Mouse (Mus musculus) neural tube, embryonic 14.5 days (tissue): ENCODE measurements around the gene Tsku. TPM values are rescaled to one million over a fixed set of nuclear protein-coding genes. Genes with fewer than 3 reads are reported as not detected.

ENCODE experiments used
- ATAC-seq: fragments of 200-750 bp; cut with Nextera tagmentation; 2 replicates; pipeline ENCODE4 v1.8.0; 2017; ENCODE audit warnings: low read depth, mild to moderate bottlenecking, moderate TSS enrichment, moderate library complexity
- H3K27ac ChIP-seq: fragments of 300-500 bp; sonication (generic); 2 replicates; pipeline ENCODE4 v1.5.1; 2014; ENCODE audit warnings: low read depth, mild to moderate bottlenecking, control low read depth, low read length, moderate library complexity, mixed read lengths
- H3K27me3 ChIP-seq: fragments of 300-500 bp; sonication (generic); 2 replicates; pipeline ENCODE4 v1.6.1; 2014; ENCODE audit warnings: low read length; ENCODE audit not compliant: control insufficient read depth, insufficient read depth
- H3K36me3 ChIP-seq: fragments of 300-500 bp; sonication (generic); 2 replicates; pipeline ENCODE4 v1.6.1; 2014; ENCODE audit warnings: low read length, mixed read lengths; ENCODE audit not compliant: control insufficient read depth, insufficient read depth
- H3K4me1 ChIP-seq: fragments of 300-500 bp; sonication (generic); 2 replicates; pipeline ENCODE4 v1.6.1; 2014; ENCODE audit warnings: low read length; ENCODE audit not compliant: control insufficient read depth, insufficient read depth
- H3K4me2 ChIP-seq: fragments of 300-500 bp; sonication (generic); 2 replicates; pipeline ENCODE4 v1.6.1; 2014; ENCODE audit warnings: mild to moderate bottlenecking, low read depth, low read length, control low read depth
- H3K4me3 ChIP-seq: fragments of 300-500 bp; sonication (generic); 2 replicates; pipeline ENCODE4 v1.5.1; 2014; ENCODE audit warnings: low read depth, low read length, control low read depth, mixed read lengths
- H3K9ac ChIP-seq: fragments of 300-500 bp; sonication (generic); replicated peaks from 2 replicates; pipeline ENCODE4 v1.6.1; 2014; ENCODE audit warnings: low read depth, mild to moderate bottlenecking, control low read depth, low read length, mixed read lengths
- H3K9me3 ChIP-seq: fragments of 300-500 bp; sonication (generic); 2 replicates; pipeline ENCODE4 v1.6.1; 2016; ENCODE audit warnings: low read length; ENCODE audit not compliant: control insufficient read depth
- WGBS: fragments of 180-500 bp; shearing (Covaris S2); extraction: QIAGEN DNeasy Blood & Tissue Kit; methylation state at CpG from one replicate; pipeline ENCODE4 v1.1.7; 2014; 5-methylcytosine and 5-hydroxymethylcytosine counted together
- polyA plus RNA-seq: library from polyadenylated mRNA; unstranded; fragments of >200 nt; fragmentation: Nextera tagmentation; extraction: Ambion mirVana; gene quantifications from 2 replicates; pipeline ENCODE4 v1.2.1, GENCODE M21; 2014

Tsku gene
- polyA plus RNA-seq, 1 experiment from 2014 or later = 8.7 TPM

- Histone ChIP-seq H3K36me3 (no peaks in the 10 kb centered on the region), H3K4me1 (no peaks in the 10 kb centered on the region), H3K4me3 (no peak overlapping the region), H3K27ac (no peak overlapping the region), H3K27me3 (no peaks in the 10 kb centered on the region), H3K9me3 (no peaks in the 10 kb centered on the region), H3K9ac (no peak overlapping the region), H3K4me2 (no peak overlapping the region)
- 67% methylated on average over 12 of the region's 12 CpGs for whole genome bisulfite sequencing
- peak; percentile 36; the same call in 1 of the 2 replicates for ATAC-seq
These were observed 27.9 kb upstream of the Tsku start for GRCm38 (mm10) chr7:98388881-98389501.

- 84% methylated on average over 7 of the region's 7 CpGs for WGBS
- no peak overlapping the region for H3K4me3 ChIP-seq
- no peaks in the 10 kb centered on the region for H3K36me3 ChIP-seq
- H3K9me3 ChIP-seq = no peaks in the 10 kb centered on the region
- no peak overlapping the region for H3K4me2 ChIP-seq
- no peaks in the 10 kb centered on the region for H3K4me1 ChIP-seq
- no peak overlapping the region for H3K27ac ChIP-seq
- H3K9ac ChIP-seq = no peak overlapping the region
- ATAC-seq = no peak
- no peaks in the 10 kb centered on the region for H3K27me3 ChIP-seq
These were observed 26.1 kb upstream of the Tsku start for GRCm38 (mm10) chr7:98387201-98387600.

GRCm38 (mm10) chr7:98385168-98385567 lies 24.0 kb upstream of the Tsku start:
- H3K4me2 ChIP-seq = no peak overlapping the region
- no peak overlapping the region for H3K4me3 ChIP-seq
- H3K9me3 ChIP-seq = no peaks in the 10 kb centered on the region
- H3K4me1 ChIP-seq = no peaks in the 10 kb centered on the region
- H3K27me3 ChIP-seq = no peaks in the 10 kb centered on the region
- no peak for ATAC-seq
- no peak overlapping the region for H3K27ac ChIP-seq
- no peak overlapping the region for H3K9ac ChIP-seq
- 81% methylated on average over 1 of the region's 1 CpGs for WGBS
- H3K36me3 ChIP-seq = no peaks in the 10 kb centered on the region

- Histone ChIP-seq H3K4me1 (no peaks in the 10 kb centered on the region), H3K4me2 (no peak overlapping the region), H3K9ac (no peak overlapping the region), H3K27me3 (no peaks in the 10 kb centered on the region), H3K9me3 (no peaks in the 10 kb centered on the region), H3K27ac (no peak overlapping the region), H3K4me3 (no peak overlapping the region), H3K36me3 (no peaks in the 10 kb centered on the region)
- 66% methylated on average over 4 of the region's 4 CpGs for WGBS
- no peak for ATAC-seq
These were observed 22.2 kb upstream of the Tsku start for GRCm38 (mm10) chr7:98383337-98383736.

DNA sequence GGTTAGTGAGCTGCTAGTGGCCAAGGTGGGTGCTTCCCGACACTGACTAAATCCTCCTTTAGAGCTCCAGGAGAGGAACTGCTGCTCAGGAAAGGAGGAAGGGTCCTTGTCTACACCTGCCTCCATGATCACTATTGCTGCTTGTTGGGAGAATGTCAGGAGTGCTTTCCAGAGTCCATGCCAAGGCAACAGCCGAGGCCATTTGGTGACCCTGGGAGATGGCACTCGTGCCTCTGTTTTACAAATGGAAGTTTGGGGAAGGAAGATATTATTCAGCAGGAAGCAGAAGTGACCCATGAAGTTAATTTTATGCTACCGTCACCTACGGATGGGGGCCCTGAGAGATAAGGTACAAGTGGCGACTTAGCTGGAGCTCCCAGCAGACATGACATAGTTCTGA lies 21.7 kb upstream of the Tsku start:
- ATAC-seq = no peak
- no peak overlapping the region for H3K4me2 ChIP-seq
- H3K36me3 ChIP-seq = no peaks in the 10 kb centered on the region
- no peak overlapping the region for H3K27ac ChIP-seq
- WGBS = 93% methylated on average over 6 of the region's 6 CpGs
- H3K4me1 ChIP-seq = no peaks in the 10 kb centered on the region
- H3K4me3 ChIP-seq = no peak overlapping the region
- H3K9me3 ChIP-seq = no peaks in the 10 kb centered on the region
- H3K9ac ChIP-seq = no peak overlapping the region
- no peaks in the 10 kb centered on the region for H3K27me3 ChIP-seq

GRCm38 (mm10) chr7:98380224-98380925 lies 19.2 kb upstream of the Tsku start:
- Histone ChIP-seq H3K9me3 (no peaks in the 10 kb centered on the region), H3K36me3 (no peaks in the 10 kb centered on the region), H3K4me3 (no peak overlapping the region), H3K4me1 (no peaks in the 10 kb centered on the region), H3K4me2 (no peak overlapping the region), H3K27ac (no peak overlapping the region), H3K9ac (no peak overlapping the region), H3K27me3 (no peaks in the 10 kb centered on the region)
- ATAC-seq = no peak
- 73% methylated on average over 6 of the region's 6 CpGs for WGBS

GRCm38 (mm10) chr7:98379232-98379631 lies 18.1 kb upstream of the Tsku start:
- no peak overlapping the region for H3K27ac ChIP-seq
- no peak for ATAC-seq
- no peaks in the 10 kb centered on the region for H3K4me1 ChIP-seq
- no peak overlapping the region for H3K4me2 ChIP-seq
- H3K27me3 ChIP-seq = no peaks in the 10 kb centered on the region
- H3K36me3 ChIP-seq = no peaks in the 10 kb centered on the region
- no peak overlapping the region for H3K4me3 ChIP-seq
- WGBS = 88% methylated on average over 4 of the region's 4 CpGs
- no peak overlapping the region for H3K9ac ChIP-seq
- no peaks in the 10 kb centered on the region for H3K9me3 ChIP-seq

GRCm38 (mm10) chr7:98377257-98377656 lies 16.1 kb upstream of the Tsku start:
- H3K4me1 ChIP-seq = no peaks in the 10 kb centered on the region
- 61% methylated on average over 5 of the region's 5 CpGs for WGBS
- no peak overlapping the region for H3K4me3 ChIP-seq
- no peaks in the 10 kb centered on the region for H3K27me3 ChIP-seq
- H3K27ac ChIP-seq = no peak overlapping the region
- no peak overlapping the region for H3K4me2 ChIP-seq
- ATAC-seq = no peak
- no peaks in the 10 kb centered on the region for H3K36me3 ChIP-seq
- H3K9ac ChIP-seq = no peak overlapping the region
- H3K9me3 ChIP-seq = no peaks in the 10 kb centered on the region

DNA sequence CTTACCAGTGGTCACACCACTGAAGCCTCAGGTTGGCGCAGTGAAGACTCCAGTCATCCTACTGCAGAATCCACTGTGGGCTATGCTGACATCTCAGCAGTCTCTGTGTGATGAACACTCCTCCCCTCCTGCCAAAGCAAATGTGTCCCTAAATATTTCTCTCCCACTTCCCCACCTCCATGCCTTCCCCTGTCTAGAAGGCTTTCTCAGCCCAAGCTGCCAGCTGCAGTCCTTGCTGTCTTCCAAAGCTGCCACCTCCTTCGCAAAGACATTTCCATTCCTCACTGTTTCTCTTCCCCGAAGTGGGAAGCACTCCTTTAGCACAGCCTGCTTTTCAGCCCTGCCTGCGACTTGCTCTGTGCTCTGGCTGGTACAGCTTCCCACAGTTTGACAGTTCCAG lies 10.0 kb upstream of the Tsku start:
- no peaks in the 10 kb centered on the region for H3K4me1 ChIP-seq
- H3K36me3 ChIP-seq = no peaks in the 10 kb centered on the region
- H3K4me2 ChIP-seq = no peak overlapping the region
- H3K9me3 ChIP-seq = no peaks in the 10 kb centered on the region
- ATAC-seq = no peak
- H3K27ac ChIP-seq = no peak overlapping the region
- H3K27me3 ChIP-seq = no peaks in the 10 kb centered on the region
- no peak overlapping the region for H3K9ac ChIP-seq
- no peak overlapping the region for H3K4me3 ChIP-seq
- 42% methylated on average over 4 of the region's 4 CpGs for WGBS
